Mouse (Mus musculus): Measurements from ENCODE around the gene Aip. TPM values are rescaled to one million over a fixed set of nuclear protein-coding genes. Genes with fewer than 3 reads are reported as not detected.

Aip gene
- total RNA-seq (2017), result 20.6 and 55.9 TPM in 2 replicates

DNA sequence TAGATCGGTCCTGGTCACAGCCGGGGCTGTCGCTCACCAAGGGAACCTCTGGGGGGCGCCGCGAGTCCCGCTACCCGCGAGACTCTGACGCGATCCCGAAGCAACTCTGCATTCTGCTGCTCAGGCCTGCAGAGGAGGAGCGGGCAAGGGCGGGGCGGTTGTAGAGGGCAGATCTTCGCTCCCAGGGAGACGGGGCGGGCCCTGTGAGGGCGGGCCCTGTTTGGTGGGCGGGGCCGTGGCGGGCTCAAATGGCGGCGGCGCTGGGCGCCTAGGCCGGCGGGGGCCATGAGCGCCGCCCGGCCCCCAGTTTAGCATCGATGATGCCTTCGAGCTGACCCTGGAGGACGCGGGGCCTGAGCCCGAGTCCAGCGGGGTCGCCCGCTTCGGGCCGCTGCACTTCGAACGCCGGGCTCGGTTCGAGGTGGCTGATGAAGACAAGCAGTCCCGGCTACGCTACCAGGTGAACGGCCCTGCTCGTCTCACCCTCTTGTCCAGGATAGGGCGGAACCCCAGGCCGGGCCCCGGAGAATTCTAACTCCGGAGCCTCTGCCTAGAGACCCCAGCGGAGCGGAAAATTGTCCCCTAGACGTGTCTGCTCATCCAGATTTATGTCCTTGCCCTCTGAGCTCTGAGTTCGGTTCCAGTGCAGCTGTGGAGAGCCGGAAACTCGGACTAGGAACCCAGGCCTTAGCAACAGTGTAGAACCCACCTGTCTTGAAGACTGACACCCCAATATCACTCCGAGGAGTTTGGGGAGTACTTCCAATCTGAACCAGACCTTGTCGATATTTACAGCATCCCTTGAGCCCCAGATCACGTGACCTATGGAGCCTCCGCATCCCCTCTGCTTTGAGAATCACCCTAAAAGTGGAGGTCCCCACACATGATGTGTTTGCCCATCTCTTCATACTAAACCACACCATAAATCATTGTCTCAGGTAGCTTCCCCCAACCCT, at the start of gene Aip:
Aip (minus strand) TSS at position 118 of the 956 bp plus-strand sequence.
- ATAC-seq (replicated peaks; ENCODE audit: low read depth, poor library complexity, severe bottlenecking), result peak; percentile 80

DNA sequence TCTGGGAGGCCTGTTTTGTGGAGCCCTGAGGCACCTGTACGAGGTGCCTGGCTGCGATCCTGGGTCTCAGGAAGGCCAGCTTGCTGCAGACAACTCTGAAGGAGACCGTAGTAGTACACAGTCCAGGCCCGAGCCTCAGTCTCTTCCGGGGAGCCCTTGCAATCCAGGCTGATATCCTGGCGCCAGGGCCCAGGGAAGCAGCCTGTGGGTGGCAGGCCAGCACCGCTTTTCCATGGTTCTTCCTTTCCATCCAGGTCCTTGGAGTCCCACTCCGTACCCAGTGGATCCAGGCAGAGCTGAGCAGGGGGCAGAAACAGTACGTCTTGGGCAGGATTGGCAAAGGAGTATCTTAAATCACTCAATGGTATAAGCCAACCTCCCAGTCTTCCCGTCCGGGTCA, 47.3 kb upstream of the Aip start:
- ATAC-seq (replicated peaks; ENCODE audit: low read depth, poor library complexity, severe bottlenecking), result no peak

DNA sequence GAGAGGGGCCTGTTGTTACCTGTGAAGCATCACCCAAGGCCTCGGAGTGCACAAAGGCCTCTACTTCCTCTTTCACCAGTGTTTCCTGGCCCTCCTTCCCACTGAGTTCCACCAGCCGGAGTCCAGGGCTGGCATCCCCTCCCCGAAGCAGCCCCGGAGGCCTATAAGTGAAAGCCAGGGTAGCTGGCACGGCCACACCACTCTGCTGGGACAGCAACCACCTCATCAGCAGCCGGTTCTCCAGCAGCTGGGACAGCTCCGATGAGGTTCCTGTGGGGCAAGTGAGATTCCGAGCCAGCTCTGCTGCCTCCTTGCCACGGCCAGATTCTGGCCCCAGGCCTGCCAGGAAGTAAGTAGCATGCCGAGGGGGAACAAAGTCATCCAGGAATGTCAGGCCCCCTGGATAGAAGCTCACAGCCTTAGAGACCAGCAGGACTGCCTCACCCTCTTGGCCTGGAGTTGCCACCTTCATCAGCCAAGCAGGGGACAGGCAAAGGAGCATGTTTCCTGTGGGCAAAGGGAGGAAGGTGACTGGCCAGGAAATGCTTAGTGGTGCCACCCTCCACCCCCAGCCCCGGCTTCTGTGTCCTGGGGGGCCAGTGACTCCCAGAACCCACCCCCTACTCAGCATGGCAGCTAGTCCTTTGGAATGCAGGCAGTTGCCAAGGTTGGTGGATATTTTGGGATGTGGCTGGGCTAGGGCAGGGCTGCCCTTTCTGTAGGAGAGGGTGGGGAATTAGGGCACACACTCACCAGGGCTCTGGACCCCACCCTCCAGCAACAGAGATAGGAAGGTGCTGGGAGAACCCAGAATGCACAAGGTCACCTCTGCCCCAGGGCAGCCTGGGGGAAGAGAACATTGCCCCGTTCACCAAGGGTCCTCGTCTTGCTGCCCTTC, 46.0 kb upstream of the Aip start:
- ATAC-seq (replicated peaks; ENCODE audit: low read depth, poor library complexity, severe bottlenecking), result peak; percentile 10; the same call in 1 of the 2 replicates

GRCm38 (mm10) chr19:4170723-4171392, 45.2 kb upstream of the Aip start:
- ATAC-seq (replicated peaks; ENCODE audit: low read depth, poor library complexity, severe bottlenecking), result no peak

- peak; percentile 5; the same call in 1 of the 2 replicates for ATAC-seq (replicated peaks; ENCODE audit: low read depth, poor library complexity, severe bottlenecking)
Observed at GRCm38 (mm10) chr19:4169810-4170209, 44.2 kb upstream of the Aip start.

DNA sequence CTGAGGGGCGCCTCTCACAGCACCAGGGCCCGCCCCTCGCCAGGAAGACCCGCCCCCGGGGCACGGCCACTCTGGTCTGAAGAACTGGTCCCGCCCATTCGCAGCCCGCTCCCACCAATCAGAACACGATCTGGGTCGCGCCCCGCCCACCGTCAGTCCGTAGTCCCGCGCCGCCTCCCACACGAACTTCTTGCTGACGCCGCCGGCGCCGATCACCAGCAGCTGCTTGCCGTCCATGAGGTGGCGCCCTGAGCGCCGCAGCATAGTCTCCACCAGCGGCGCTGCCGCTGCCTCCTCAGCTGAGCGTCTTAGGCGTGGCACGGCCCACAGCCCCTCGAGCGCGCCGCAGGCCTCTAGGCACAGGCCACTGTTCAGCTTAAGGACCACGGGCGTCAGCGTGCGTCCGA, 43.7 kb upstream of the Aip start:
- peak; percentile 95 for ATAC-seq (replicated peaks; ENCODE audit: low read depth, poor library complexity, severe bottlenecking)

- ATAC-seq (replicated peaks; ENCODE audit: low read depth, poor library complexity, severe bottlenecking), result no peak
Observed at GRCm38 (mm10) chr19:4166678-4167476, 41.2 kb upstream of the Aip start.

DNA sequence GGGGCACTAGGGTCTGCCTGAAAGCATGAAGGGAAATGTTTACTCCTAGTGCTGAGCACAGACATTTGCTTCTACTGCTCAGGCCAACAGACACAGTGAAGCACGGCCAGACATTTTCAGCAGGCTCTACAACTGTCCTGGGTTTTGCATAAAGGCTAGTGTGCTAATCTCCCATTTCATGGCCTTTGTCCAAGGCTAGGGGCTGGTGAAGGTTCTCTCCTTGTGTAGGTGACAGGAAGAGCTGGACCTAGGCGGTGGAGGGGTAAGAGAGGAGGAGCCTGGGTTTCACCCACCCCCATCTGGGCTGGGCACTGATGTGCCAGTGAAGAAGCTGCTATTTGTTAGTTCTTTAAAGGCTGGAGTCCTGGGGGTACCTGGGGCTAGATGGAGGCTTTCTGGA, 39.1 kb upstream of the Aip start:
- ATAC-seq (replicated peaks; ENCODE audit: low read depth, poor library complexity, severe bottlenecking), result no peak

DNA sequence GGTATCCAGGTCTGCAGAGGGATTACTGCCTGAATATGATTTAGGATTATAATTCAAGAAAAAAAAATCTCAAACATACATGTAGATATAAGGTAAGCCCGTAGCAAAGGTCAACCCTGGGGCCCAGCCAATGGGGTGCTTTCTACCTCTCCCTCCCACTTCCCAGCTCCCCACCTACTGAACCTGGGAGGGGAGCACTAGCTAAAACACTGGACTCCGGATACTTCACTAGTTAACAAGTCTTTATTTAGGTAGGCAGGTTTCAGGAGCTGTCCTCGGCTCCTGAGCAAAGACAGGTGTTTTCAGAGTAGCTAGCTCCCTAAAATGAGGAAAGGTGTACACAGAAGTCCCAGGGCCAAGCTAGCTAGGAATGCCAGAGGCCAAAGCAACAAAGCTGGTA, 38.4 kb upstream of the Aip start:
- no peak for ATAC-seq (replicated peaks; ENCODE audit: low read depth, poor library complexity, severe bottlenecking)

DNA sequence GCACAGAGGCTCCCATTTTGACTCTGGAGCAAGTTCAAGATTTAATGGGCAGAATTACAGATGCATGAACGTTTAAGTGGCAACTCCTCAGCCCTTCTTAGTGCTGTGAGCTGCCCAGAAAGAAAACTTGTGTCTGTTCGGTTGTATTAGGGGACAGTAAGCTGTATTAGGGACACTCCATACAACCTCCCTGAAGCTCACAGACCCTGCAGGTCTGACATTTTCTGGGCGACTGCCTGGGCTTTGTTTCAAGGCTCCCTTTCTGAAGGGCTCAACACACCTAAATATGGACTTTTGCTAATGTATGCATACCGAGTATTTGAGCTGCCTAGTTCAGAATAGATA, 37.9 kb upstream of the Aip start:
- no peak for ATAC-seq (replicated peaks; ENCODE audit: low read depth, poor library complexity, severe bottlenecking)

DNA sequence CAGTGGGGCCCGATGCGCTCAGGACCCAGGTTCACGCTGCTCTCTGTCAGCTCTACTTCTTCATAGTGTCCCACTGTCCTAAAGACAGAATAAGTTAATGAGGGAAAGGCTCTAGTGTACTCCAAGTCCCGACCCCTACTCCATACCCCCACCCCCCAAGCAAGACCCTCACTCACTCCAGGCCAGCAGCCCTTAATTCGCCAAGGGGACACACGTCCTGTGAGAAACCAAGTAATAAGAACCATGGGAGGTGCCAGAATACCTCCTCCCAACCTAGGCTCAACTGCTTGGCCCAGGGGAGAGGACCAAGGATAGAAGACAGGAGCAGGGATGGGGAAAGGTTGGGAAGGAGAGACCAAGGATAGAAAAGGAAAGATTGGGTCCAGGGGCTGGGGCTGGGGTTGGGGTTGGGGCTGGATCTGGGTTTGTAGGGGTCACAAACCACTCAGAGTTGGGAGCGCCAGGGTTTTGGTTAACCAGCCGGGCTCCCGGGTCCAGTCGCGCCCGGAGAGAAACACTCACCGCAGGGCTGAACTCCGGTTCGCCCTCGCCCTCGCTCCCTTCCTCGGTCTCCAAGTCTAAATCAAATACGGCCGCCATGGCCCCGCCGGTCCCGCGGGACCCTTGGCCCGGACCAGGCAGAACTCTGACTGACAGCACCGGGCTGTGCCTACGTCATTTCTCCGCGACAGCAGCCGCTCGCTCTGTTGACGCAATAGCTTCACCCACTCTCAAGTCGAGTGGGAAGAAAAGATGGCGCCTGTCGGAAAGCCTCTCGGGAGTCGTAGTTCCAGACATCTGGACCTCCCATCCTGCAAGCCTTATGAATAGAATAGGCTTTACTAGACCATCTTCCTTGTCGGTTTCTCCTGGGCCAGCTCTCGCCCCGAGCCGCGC, 37.2 kb upstream of the Aip start, which contains the start of gene Rps6kb2:
Rps6kb2 (minus strand) TSS at position 709 of the 897 bp plus-strand sequence.
- ATAC-seq (replicated peaks; ENCODE audit: low read depth, poor library complexity, severe bottlenecking), result peak; percentile 94

DNA sequence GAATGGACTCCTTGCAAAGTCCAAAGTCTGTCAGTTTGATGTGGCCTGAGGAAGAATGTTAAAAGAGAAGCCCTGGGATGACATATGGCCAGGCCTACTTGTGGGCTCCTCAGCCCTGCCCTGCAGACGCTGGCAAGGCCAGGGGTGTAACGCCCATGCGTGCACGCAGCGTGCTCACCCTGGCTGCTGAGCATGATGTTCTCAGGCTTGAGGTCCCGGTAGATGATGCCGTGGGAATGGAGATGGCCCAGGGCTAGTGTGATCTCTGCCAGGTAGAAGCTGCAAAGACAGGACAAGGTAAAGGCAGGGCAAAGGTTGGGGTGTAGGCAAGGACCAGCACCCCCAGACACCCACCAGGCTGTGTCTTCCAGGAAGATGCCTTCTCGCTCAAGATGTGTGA, 33.4 kb upstream of the Aip start:
- ATAC-seq (replicated peaks; ENCODE audit: low read depth, poor library complexity, severe bottlenecking), result no peak

GRCm38 (mm10) chr19:4156771-4157170, 31.1 kb upstream of the Aip start:
- ATAC-seq (replicated peaks; ENCODE audit: low read depth, poor library complexity, severe bottlenecking), result no peak

- ATAC-seq (replicated peaks; ENCODE audit: low read depth, poor library complexity, severe bottlenecking), result no peak
Observed at GRCm38 (mm10) chr19:4156073-4156579, 30.5 kb upstream of the Aip start.

GRCm38 (mm10) chr19:4155223-4156072, 29.8 kb upstream of the Aip start:
- ATAC-seq (replicated peaks; ENCODE audit: low read depth, poor library complexity, severe bottlenecking), result no peak

- ATAC-seq (replicated peaks; ENCODE audit: low read depth, poor library complexity, severe bottlenecking), result peak; percentile 71
Observed at GRCm38 (mm10) chr19:4154437-4155222, 29.0 kb upstream of the Aip start.

GRCm38 (mm10) chr19:4153232-4153654, 27.6 kb upstream of the Aip start, which contains the start of gene Ptprcap:
Ptprcap (plus strand) TSS chr19:4153604.
- no peak for ATAC-seq (replicated peaks; ENCODE audit: low read depth, poor library complexity, severe bottlenecking)
